11 mouse cellular contexts compared by ENCODE assay signal in genomic region chr17:15631626-15632025, GRCm38 (mm10).
DNase-seq lines count a peak whose midpoint lies in the region; ATAC-seq and TF ChIP-seq lines count a peak whose summit lies in the region.
"Had no signal": no experiment of that assay in that cellular context is flagged by ENCODE, and none has a peak within 500 bp of the region (broad histone marks: within the 10 kb centered on the region; RNA-seq: fewer than 3 reads in every experiment).

No protein-coding gene starts in this region.

- H3K4me2 ChIP-seq in heart, embryonic 16.5 days (ENCODE audit: low read depth, low read length) = peak overlapping the region; percentile 55
- H3K4me2 ChIP-seq in limb, embryonic 12.5 days = peak overlapping the region; percentile 54
- H3K4me2 ChIP-seq in stomach, postnatal 0 days (replicated peaks; ENCODE audit: low read depth) = peak overlapping the region; percentile 27

- intact Hi-C loops in left cerebral cortex, postnatal 10 days (cut with DNase I) = no loop called here

- no peak for TF ChIP-seq CTCF in testis, adult 2 months (IDR thresholded peaks at IDR 0.05; ENCODE audit: control insufficient read depth, insufficient read depth, insufficient replicate concordance, low read depth, low read length)
- no peak for TF ChIP-seq CTCF in stomach, postnatal 0 days (IDR thresholded peaks at IDR 0.05; ENCODE audit: low read depth)

- H3K4me1 ChIP-seq in heart, embryonic 16.5 days (ENCODE audit: control insufficient read depth, insufficient read depth, low read length) = no peaks in the 10 kb centered on the region
- peaks cover 6% of the 10 kb centered on the region for H3K4me1 ChIP-seq in testis, adult 2 months (ENCODE audit: control insufficient read depth, insufficient read depth, low read length)
- H3K4me1 ChIP-seq in limb, embryonic 12.5 days (replicated peaks) = no peaks in the 10 kb centered on the region
- H3K4me1 ChIP-seq in stomach, postnatal 0 days (replicated peaks; ENCODE audit: control insufficient read depth, insufficient read depth) = no peaks in the 10 kb centered on the region

- peak overlapping the region; percentile 35 for H3K4me3 ChIP-seq in heart, embryonic 16.5 days (ENCODE audit: low read length)
- H3K4me3 ChIP-seq in testis, adult 2 months (ENCODE audit: control insufficient read depth, low read depth, low read length) = peak overlapping the region; percentile 29; the same call in 1 of the 2 replicates
- peak overlapping the region; percentile 31 for H3K4me3 ChIP-seq in limb, embryonic 12.5 days (replicated peaks)
- no peak overlapping the region for H3K4me3 ChIP-seq in stomach, postnatal 0 days (ENCODE audit: low read depth, low read length)
- H3K4me3 ChIP-seq: myocyte had no signal

- H3K9ac ChIP-seq in heart, embryonic 16.5 days (ENCODE audit: low read length) = no peak overlapping the region
- H3K9ac ChIP-seq in limb, embryonic 12.5 days (replicated peaks) = no peak overlapping the region
- no peak overlapping the region for H3K9ac ChIP-seq in stomach, postnatal 0 days (ENCODE audit: low read length)

- no peaks in the 10 kb centered on the region for H3K36me3 ChIP-seq in heart, embryonic 16.5 days (ENCODE audit: control insufficient read depth, insufficient read depth)
- no peaks in the 10 kb centered on the region for H3K36me3 ChIP-seq in testis, adult 2 months (ENCODE audit: control insufficient read depth, insufficient read depth, low read length)
- H3K36me3 ChIP-seq in limb, embryonic 12.5 days = no peaks in the 10 kb centered on the region
- H3K36me3 ChIP-seq in stomach, postnatal 0 days (ENCODE audit: control insufficient read depth, insufficient read depth, low read length) = no peaks in the 10 kb centered on the region

- no peaks in the 10 kb centered on the region; the same call in 1 of the 2 replicates for H3K9me3 ChIP-seq in heart, embryonic 16.5 days (replicated peaks; ENCODE audit: control insufficient read depth, low read length)
- H3K9me3 ChIP-seq in limb, embryonic 12.5 days = peaks cover 14% of the 10 kb centered on the region; the same call in 1 of the 2 replicates
- no peaks in the 10 kb centered on the region for H3K9me3 ChIP-seq in stomach, postnatal 0 days (ENCODE audit: control insufficient read depth, low read length)

- DNase-seq in heart, adult 18-20 months = no peak
- DNase-seq in testis, postnatal 10 days (ENCODE audit: low spot score) = no peak
- DNase-seq in stomach, postnatal 0 days (ENCODE audit: low spot score) = no peak
- DNase-seq in cerebellum, adult 8-10 months = no peak
- no peak for DNase-seq in left cerebral cortex, postnatal 10 days (ENCODE audit: extremely low spot score in 1 of 2, low spot score in 2 of 2)
- DNase-seq: cerebellum, adult 9-11 months; gastrocnemius, postnatal 36 days had no signal

- no peak for ATAC-seq in heart, embryonic 16.5 days (replicated peaks; ENCODE audit: extremely low read depth, insufficient read depth, low FRiP score)
- no peak for ATAC-seq in limb, embryonic 12.5 days (ENCODE audit: insufficient number of reproducible peaks, insufficient read depth, low FRiP score, low TSS enrichment, low read depth)
- no peak for ATAC-seq in stomach, postnatal 0 days (ENCODE audit: low FRiP score, low TSS enrichment)

- no peaks in the 10 kb centered on the region for H3K27me3 ChIP-seq in heart, embryonic 16.5 days (ENCODE audit: control insufficient read depth, insufficient read depth, low read length)
- H3K27me3 ChIP-seq in testis, adult 2 months (ENCODE audit: control insufficient read depth, insufficient read depth, low read length) = no peaks in the 10 kb centered on the region
- no peaks in the 10 kb centered on the region for H3K27me3 ChIP-seq in limb, embryonic 12.5 days
- H3K27me3 ChIP-seq in stomach, postnatal 0 days (ENCODE audit: control insufficient read depth, insufficient read depth, low read length) = no peaks in the 10 kb centered on the region

- no peak overlapping the region for H3K27ac ChIP-seq in heart, embryonic 16.5 days (ENCODE audit: low read length)
- no peak overlapping the region for H3K27ac ChIP-seq in testis, adult 2 months (ENCODE audit: control insufficient read depth, insufficient read depth, low read depth, low read length)
- H3K27ac ChIP-seq in limb, embryonic 12.5 days = no peak overlapping the region
- no peak overlapping the region for H3K27ac ChIP-seq in stomach, postnatal 0 days (replicated peaks)

- TF ChIP-seq POLR2A in testis, adult 2 months (IDR thresholded peaks at IDR 0.05; ENCODE audit: control insufficient read depth, low read depth, low read length) = no peak

- WGBS in heart, embryonic 16.5 days = 5% methylated on average over 11 of the region's 11 CpGs
- 12% methylated on average over 11 of the region's 11 CpGs for WGBS in limb, embryonic 12.5 days
- 8% methylated on average over 9 of the region's 11 CpGs for WGBS in stomach, postnatal 0 days

- TF ChIP-seq EP300 in stomach, postnatal 0 days (optimal IDR thresholded peaks at IDR 0.05) = no peak
